Mouse (Mus musculus) hindbrain, embryonic 12.5 days (tissue): ENCODE data around the gene Tshz3. TPM values are rescaled to one million over a fixed set of nuclear protein-coding genes. Genes with fewer than 3 reads are reported as not detected.

Source experiments
- ATAC-seq: fragments of 200-750 bp; cut with Nextera tagmentation; 2 replicates; pipeline ENCODE4 v1.8.0; 2017; ENCODE audit warnings: moderate TSS enrichment; ENCODE audit not compliant: low FRiP score
- H3K27ac ChIP-seq: fragments of 300-500 bp; sonication (generic); 2 replicates; pipeline ENCODE4 v1.5.1; 2016; ENCODE audit warnings: mild to moderate bottlenecking
- H3K27me3 ChIP-seq: fragments of 300-500 bp; sonication (generic); 2 replicates; pipeline ENCODE4 v1.6.1; 2016; ENCODE audit warnings: mild to moderate bottlenecking
- H3K36me3 ChIP-seq: fragments of 300-500 bp; sonication (generic); 2 replicates; pipeline ENCODE4 v1.6.1; 2016; ENCODE audit warnings: mild to moderate bottlenecking
- H3K4me1 ChIP-seq: fragments of 300-500 bp; sonication (generic); 2 replicates; pipeline ENCODE4 v1.6.1; 2016
- H3K4me2 ChIP-seq: fragments of 300-500 bp; sonication (generic); replicated peaks from 2 replicates; pipeline ENCODE4 v1.6.1; 2016; ENCODE audit warnings: mild to moderate bottlenecking
- H3K4me3 ChIP-seq: fragments of 300-500 bp; sonication (generic); 2 replicates; pipeline ENCODE4 v1.5.1; 2016; ENCODE audit warnings: mild to moderate bottlenecking
- H3K9ac ChIP-seq: fragments of 300-500 bp; sonication (generic); 2 replicates; pipeline ENCODE4 v1.6.1; 2016; ENCODE audit warnings: mild to moderate bottlenecking, moderate library complexity
- H3K9me3 ChIP-seq: fragments of 300-500 bp; sonication (generic); replicated peaks from 2 replicates; pipeline ENCODE4 v1.6.1; 2016; ENCODE audit warnings: mild to moderate bottlenecking
- WGBS: fragments of 180-500 bp; shearing (Covaris S2); methylation state at CpG from one replicate; pipeline ENCODE4 v1.1.7; 2016; 5-methylcytosine and 5-hydroxymethylcytosine counted together
- polyA plus RNA-seq: library from polyadenylated mRNA; unstranded; fragments of >200 nt; fragmentation: Nextera tagmentation; extraction: Ambion mirVana; gene quantifications from 2 replicates; pipeline ENCODE4 v1.2.1, GENCODE M21; 2016

Tshz3 gene
- polyA plus RNA-seq, 1 experiment from 2014 or later = 25.7 TPM

- ATAC-seq = no peak
- 88% methylated on average over 1 of the region's 1 CpGs for WGBS
- H3K27me3 ChIP-seq = peaks cover 35% of the 10 kb centered on the region
- no peak overlapping the region for H3K9ac ChIP-seq
- no peak overlapping the region for H3K4me2 ChIP-seq
- H3K36me3 ChIP-seq = no peaks in the 10 kb centered on the region
- peaks cover 16% of the 10 kb centered on the region for H3K4me1 ChIP-seq
- H3K9me3 ChIP-seq = no peaks in the 10 kb centered on the region
- no peak overlapping the region for H3K4me3 ChIP-seq
- no peak overlapping the region for H3K27ac ChIP-seq
These were observed 10.4 kb upstream of the Tshz3 start for GRCm38 (mm10) chr7:36687508-36687907.

- Histone ChIP-seq H3K4me2 (no peak overlapping the region), H3K27ac (no peak overlapping the region), H3K9ac (no peak overlapping the region), H3K4me1 (peaks cover 24% of the 10 kb centered on the region), H3K27me3 (peaks cover 52% of the 10 kb centered on the region), H3K9me3 (no peaks in the 10 kb centered on the region), H3K4me3 (no peak overlapping the region), H3K36me3 (no peaks in the 10 kb centered on the region)
- WGBS = 67% methylated on average over 7 of the region's 7 CpGs
- ATAC-seq = no peak
These were observed 8.7 kb upstream of the Tshz3 start for GRCm38 (mm10) chr7:36689049-36689793.

- under 1% methylated on average over 19 of the region's 19 CpGs for WGBS
- H3K27ac ChIP-seq = no peak overlapping the region
- peak; percentile 83 for ATAC-seq
- no peaks in the 10 kb centered on the region for H3K9me3 ChIP-seq
- peaks cover 35% of the 10 kb centered on the region for H3K4me1 ChIP-seq
- peak overlapping the region; percentile 31 for H3K4me2 ChIP-seq
- peaks cover 64% of the 10 kb centered on the region for H3K27me3 ChIP-seq
- H3K36me3 ChIP-seq = no peaks in the 10 kb centered on the region
- H3K9ac ChIP-seq = no peak overlapping the region
- no peak overlapping the region for H3K4me3 ChIP-seq
These were observed 7.4 kb upstream of the Tshz3 start for GRCm38 (mm10) chr7:36690551-36690950.

GRCm38 (mm10) chr7:36691617-36692016, 6.3 kb upstream of the Tshz3 start:
- Histone ChIP-seq H3K27me3 (peaks cover 68% of the 10 kb centered on the region), H3K4me2 (peak overlapping the region; percentile 31), H3K9ac (no peak overlapping the region), H3K9me3 (no peaks in the 10 kb centered on the region), H3K4me1 (peaks cover 37% of the 10 kb centered on the region), H3K27ac (no peak overlapping the region), H3K4me3 (no peak overlapping the region), H3K36me3 (no peaks in the 10 kb centered on the region)
- ATAC-seq = no peak
- WGBS = 2% methylated on average over 14 of the region's 14 CpGs

- Histone ChIP-seq H3K36me3 (no peaks in the 10 kb centered on the region), H3K4me2 (0 out of 2 replicates have a peak overlapping the region, but pooled peaks have one; percentile 5), H3K27ac (no peak overlapping the region), H3K4me3 (no peak overlapping the region), H3K4me1 (peaks cover 37% of the 10 kb centered on the region), H3K9me3 (no peaks in the 10 kb centered on the region), H3K27me3 (peaks cover 68% of the 10 kb centered on the region), H3K9ac (no peak overlapping the region)
- 8% methylated on average over 5 of the region's 5 CpGs for WGBS
- ATAC-seq = no peak
These were observed 5.5 kb upstream of the Tshz3 start for GRCm38 (mm10) chr7:36692381-36692780.

- peaks cover 37% of the 10 kb centered on the region for H3K4me1 ChIP-seq
- no peak overlapping the region for H3K27ac ChIP-seq
- H3K27me3 ChIP-seq = peaks cover 68% of the 10 kb centered on the region
These were observed 4.8 kb upstream of the Tshz3 start for GRCm38 (mm10) chr7:36693081-36693480.

GRCm38 (mm10) chr7:36694642-36695191, 3.2 kb upstream of the Tshz3 start:
- H3K9ac ChIP-seq = no peak overlapping the region
- peaks cover 47% of the 10 kb centered on the region for H3K4me1 ChIP-seq
- no peak overlapping the region for H3K27ac ChIP-seq
- 5% methylated on average over 7 of the region's 7 CpGs for WGBS
- peak overlapping the region; percentile 99 for H3K4me2 ChIP-seq
- H3K4me3 ChIP-seq = peak overlapping the region; percentile 90
- no peaks in the 10 kb centered on the region for H3K36me3 ChIP-seq
- no peak for ATAC-seq
- peaks cover 61% of the 10 kb centered on the region for H3K27me3 ChIP-seq
- H3K9me3 ChIP-seq = no peaks in the 10 kb centered on the region

More at GRCm38 (mm10) chr7:36693081-36693480, 4.8 kb upstream of the Tshz3 start:
- Histone ChIP-seq H3K4me2 (no peak overlapping the region), H3K36me3 (no peaks in the 10 kb centered on the region), H3K9ac (no peak overlapping the region), H3K9me3 (no peaks in the 10 kb centered on the region), H3K4me3 (no peak overlapping the region)
- WGBS = 23% methylated on average over 3 of the region's 3 CpGs
- ATAC-seq = no peak

- Histone ChIP-seq H3K9me3 (no peaks in the 10 kb centered on the region), H3K27ac (peak overlapping the region; percentile 95), H3K4me1 (peaks cover 49% of the 10 kb centered on the region), H3K4me2 (peak overlapping the region; percentile 99), H3K4me3 (peak overlapping the region; percentile 90), H3K27me3 (peaks cover 56% of the 10 kb centered on the region), H3K36me3 (no peaks in the 10 kb centered on the region), H3K9ac (peak overlapping the region; percentile 78)
- no peak for ATAC-seq
- WGBS = under 1% methylated on average over 25 of the region's 25 CpGs
These were observed 2.6 kb upstream of the Tshz3 start for GRCm38 (mm10) chr7:36695276-36695675.

GRCm38 (mm10) chr7:36695791-36696241, 2.1 kb upstream of the Tshz3 start:
- no peak for ATAC-seq
- H3K9ac ChIP-seq = peak overlapping the region; percentile 78

GRCm38 (mm10) chr7:36696406-36697117, 1.4 kb upstream of the Tshz3 start:
- H3K4me1 ChIP-seq = peaks cover 44% of the 10 kb centered on the region
- no peaks in the 10 kb centered on the region for H3K36me3 ChIP-seq
- H3K9me3 ChIP-seq = no peaks in the 10 kb centered on the region
- under 1% methylated on average over 61 of the region's 62 CpGs for WGBS
- peak overlapping the region; percentile 95 for H3K27ac ChIP-seq
- H3K9ac ChIP-seq = peak overlapping the region; percentile 78
- H3K4me2 ChIP-seq = peak overlapping the region; percentile 99
- peak; percentile 26 for ATAC-seq
- H3K27me3 ChIP-seq = peaks cover 43% of the 10 kb centered on the region
- H3K4me3 ChIP-seq = peak overlapping the region; percentile 90

More at GRCm38 (mm10) chr7:36695791-36696241, 2.1 kb upstream of the Tshz3 start:
- no peaks in the 10 kb centered on the region for H3K9me3 ChIP-seq
- peaks cover 47% of the 10 kb centered on the region for H3K4me1 ChIP-seq
- peak overlapping the region; percentile 90 for H3K4me3 ChIP-seq
- under 1% methylated on average over 42 of the region's 42 CpGs for WGBS
- H3K4me2 ChIP-seq = peak overlapping the region; percentile 99
- H3K27me3 ChIP-seq = peaks cover 50% of the 10 kb centered on the region
- H3K27ac ChIP-seq = peak overlapping the region; percentile 95
- no peaks in the 10 kb centered on the region for H3K36me3 ChIP-seq

GRCm38 (mm10) chr7:36697118-36697855, 631 bp upstream of the Tshz3 start:
- peak; percentile 63 for ATAC-seq
- WGBS = under 1% methylated on average over 36 of the region's 62 CpGs
- H3K9me3 ChIP-seq = no peaks in the 10 kb centered on the region
- peak overlapping the region; percentile 78 for H3K9ac ChIP-seq
- H3K4me3 ChIP-seq = peak overlapping the region; percentile 90
- H3K27me3 ChIP-seq = peaks cover 36% of the 10 kb centered on the region
- peak overlapping the region; percentile 95 for H3K27ac ChIP-seq
- H3K4me2 ChIP-seq = peak overlapping the region; percentile 99
- peaks cover 41% of the 10 kb centered on the region for H3K4me1 ChIP-seq
- H3K36me3 ChIP-seq = no peaks in the 10 kb centered on the region

GRCm38 (mm10) chr7:36698589-36698946, 650 bp downstream of the Tshz3 start:
- Histone ChIP-seq H3K4me2 (peak overlapping the region; percentile 99), H3K27me3 (peaks cover 23% of the 10 kb centered on the region), H3K27ac (peak overlapping the region; percentile 95), H3K9me3 (no peaks in the 10 kb centered on the region), H3K4me1 (peaks cover 40% of the 10 kb centered on the region), H3K9ac (peak overlapping the region; percentile 78), H3K36me3 (no peaks in the 10 kb centered on the region), H3K4me3 (peak overlapping the region; percentile 90)
- peak; percentile 11; the same call in 1 of the 2 replicates for ATAC-seq
- 0% methylated on average over 16 of the region's 16 CpGs for WGBS
